Mouse (Mus musculus): ENCODE results near the gene Afap1l2.

DNA sequence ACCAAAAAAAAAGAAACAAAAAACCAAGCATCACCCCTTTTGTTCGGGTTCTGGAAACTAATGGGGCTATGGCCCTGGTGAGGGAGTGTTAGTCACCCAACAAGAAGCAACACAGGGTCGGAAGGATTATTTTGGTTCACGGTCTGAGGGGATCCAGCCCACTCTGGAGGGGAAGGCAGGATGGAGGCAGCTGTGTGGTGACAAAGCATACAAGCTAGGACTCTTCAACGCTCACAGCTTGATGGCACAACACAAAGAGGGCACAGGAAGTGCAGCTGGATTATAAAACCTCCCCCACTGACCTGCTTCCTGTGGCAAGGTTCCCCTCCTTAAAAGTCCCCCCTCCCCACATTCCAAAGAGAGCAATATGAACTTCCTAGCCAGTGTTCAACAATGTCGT lies 44.2 kb downstream of the Afap1l2 start:
- TF ChIP-seq CTCF (conservative IDR thresholded peaks at IDR 0.05 in 1 of 2, IDR thresholded peaks at IDR 0.05 in 1 of 2; ENCODE audit: low read depth in 2 of 2, low read length in 2 of 2) (no peak), SIN3A (IDR thresholded peaks at IDR 0.05; ENCODE audit: low read length) (no peak), ELF1 (IDR thresholded peaks at IDR 0.05; ENCODE audit: low read depth, low read length) (no peak), MAX (IDR thresholded peaks at IDR 0.05; ENCODE audit: low read length) (no peak), UBTF (IDR thresholded peaks at IDR 0.05; ENCODE audit: low read depth, low read length) (no peak), POLR2A (IDR thresholded peaks at IDR 0.05; ENCODE audit: low read depth, low read length) (no peak), BHLHE40 (IDR thresholded peaks at IDR 0.05; ENCODE audit: low read depth, low read length) (no peak), CHD2 (IDR thresholded peaks at IDR 0.05; ENCODE audit: low read length) (no peak), POLR2AphosphoS2 (IDR thresholded peaks at IDR 0.05; ENCODE audit: low read depth, low read length) (no peak), JUND (conservative IDR thresholded peaks at IDR 0.05; ENCODE audit: low read depth, low read length) (no peak), USF1 (IDR thresholded peaks at IDR 0.05; ENCODE audit: low read depth, low read length) (no peak), MXI1 (IDR thresholded peaks at IDR 0.05; ENCODE audit: low read depth, low read length) (no peak)
